In genomic region chr13:51850565-51850964, GRCm38 (mm10) we compare ENCODE assay signal across 26 mouse cellular contexts. TPM values are rescaled to one million over a fixed set of nuclear protein-coding genes. Genes with fewer than 3 reads are reported as not detected.
DNase-seq lines count a peak whose midpoint lies in the region; ATAC-seq and TF ChIP-seq lines count a peak whose summit lies in the region.
"Had no signal": no experiment of that assay in that cellular context is flagged by ENCODE, and none has a peak within 500 bp of the region (broad histone marks: within the 10 kb centered on the region; RNA-seq: fewer than 3 reads in every experiment).

No protein-coding gene starts in this region.

- no peaks in the 10 kb centered on the region for H3K36me3 ChIP-seq in liver, embryonic 11.5 days (ENCODE audit: control insufficient read depth, insufficient read depth, low read length)
- H3K36me3 ChIP-seq in hindbrain, embryonic 11.5 days (ENCODE audit: control insufficient read depth, insufficient read depth, low read length), result no peaks in the 10 kb centered on the region
- H3K36me3 ChIP-seq: embryonic facial prominence, embryonic 13.5 days; embryonic facial prominence, embryonic 15.5 days; forebrain, embryonic 15.5 days had no signal

- H3K27me3 ChIP-seq in liver, embryonic 11.5 days (replicated peaks; ENCODE audit: control insufficient read depth, insufficient read depth, low read length), result no peaks in the 10 kb centered on the region
- H3K27me3 ChIP-seq in hindbrain, embryonic 11.5 days (ENCODE audit: control insufficient read depth, insufficient read depth, low read length), result peaks cover 34% of the 10 kb centered on the region
- H3K27me3 ChIP-seq: embryonic facial prominence, embryonic 15.5 days; Patski had no signal

- H3K9ac ChIP-seq in liver, embryonic 11.5 days (ENCODE audit: low read depth, low read length), result no peak overlapping the region
- no peak overlapping the region for H3K9ac ChIP-seq in hindbrain, embryonic 11.5 days (ENCODE audit: low read depth, low read length)
- H3K9ac ChIP-seq: embryonic facial prominence, embryonic 13.5 days; embryonic facial prominence, embryonic 15.5 days; forebrain, embryonic 13.5 days; forebrain, embryonic 15.5 days; forebrain, postnatal 0 days had no signal

- no peak overlapping the region for H3K27ac ChIP-seq in liver, embryonic 11.5 days (ENCODE audit: low read depth, low read length)
- peak overlapping the region; percentile 47 for H3K27ac ChIP-seq in embryonic fibroblast, embryonic 13.5 days (ENCODE audit: insufficient read depth, low read length)
- H3K27ac ChIP-seq in hindbrain, embryonic 11.5 days (ENCODE audit: low read depth, low read length), result no peak overlapping the region
- H3K27ac ChIP-seq: embryonic facial prominence, embryonic 13.5 days; embryonic facial prominence, embryonic 15.5 days; forebrain, embryonic 13.5 days; forebrain, embryonic 15.5 days had no signal

- DNase-seq in liver, embryonic 11.5 days (ENCODE audit: low spot score), result no peak
- no peak for DNase-seq in liver
- peak; percentile 40 for DNase-seq in testis, postnatal 14 days (ENCODE audit: low spot score)
- DNase-seq in testis, postnatal 10 days (ENCODE audit: low spot score), result no peak
- DNase-seq in hindbrain, embryonic 11.5 days (ENCODE audit: low spot score), result no peak
- DNase-seq in layer of hippocampus, postnatal 36 days, result no peak
- DNase-seq: adrenal gland, adult 8-10 months; adrenal gland, postnatal 25 days; B cell, adult 2 months; cerebellum, adult 11 months; cerebellum, adult 18-20 months; cerebellum, adult 8-10 months; cerebellum, adult 9-11 months; cerebellum, postnatal 14 days; cerebellum, postnatal 36 days; embryo, embryonic 11 days; forebrain, postnatal 0 days had no signal

- no peak for TF ChIP-seq CTCF in embryonic fibroblast, embryonic 13.5 days (IDR thresholded peaks at IDR 0.05; ENCODE audit: borderline replicate concordance, insufficient read depth, low read length)

- TF ChIP-seq POLR2A in embryonic fibroblast, embryonic 13.5 days (IDR thresholded peaks at IDR 0.05; ENCODE audit: low read depth, low read length), result no peak

- ATAC-seq in liver, embryonic 11.5 days (replicated peaks; ENCODE audit: low FRiP score), result no peak
- no peak for ATAC-seq in hindbrain, embryonic 11.5 days (ENCODE audit: low FRiP score)
- ATAC-seq: activated CD4-positive, CD25-positive, alpha-beta regulatory T cell, adult 4 months; CD4-positive, CD25-positive, alpha-beta regulatory T cell, adult 4 months; forebrain, embryonic 13.5 days; forebrain, embryonic 15.5 days; forebrain, postnatal 0 days; Patski had no signal

- no peaks in the 10 kb centered on the region for H3K9me3 ChIP-seq in liver, embryonic 11.5 days (ENCODE audit: control insufficient read depth, low read length)
- no peaks in the 10 kb centered on the region for H3K9me3 ChIP-seq in hindbrain, embryonic 11.5 days (ENCODE audit: control insufficient read depth, low read length)
- H3K9me3 ChIP-seq: embryonic facial prominence, embryonic 13.5 days; embryonic facial prominence, embryonic 15.5 days; forebrain, embryonic 13.5 days; forebrain, embryonic 15.5 days; G1E had no signal

- H3K4me1 ChIP-seq in liver, embryonic 11.5 days (replicated peaks; ENCODE audit: control insufficient read depth, insufficient read depth, low read length), result peaks cover 44% of the 10 kb centered on the region
- peaks cover 19% of the 10 kb centered on the region for H3K4me1 ChIP-seq in embryonic fibroblast, embryonic 13.5 days (ENCODE audit: control insufficient read depth, insufficient read depth, low read length)
- peaks cover 13% of the 10 kb centered on the region for H3K4me1 ChIP-seq in hindbrain, embryonic 11.5 days (replicated peaks; ENCODE audit: control insufficient read depth, insufficient read depth, low read length)

- 64% methylated on average over 1 of the region's 1 CpGs for WGBS in liver, embryonic 11.5 days
- 71% methylated on average over 1 of the region's 1 CpGs for WGBS in hindbrain, embryonic 11.5 days

- H3K4me3 ChIP-seq in liver, embryonic 11.5 days (ENCODE audit: low read depth, low read length), result no peak overlapping the region
- H3K4me3 ChIP-seq in embryonic fibroblast, embryonic 13.5 days (ENCODE audit: insufficient read depth, low read length), result no peak overlapping the region
- no peak overlapping the region for H3K4me3 ChIP-seq in hindbrain, embryonic 11.5 days (ENCODE audit: low read depth, low read length)
- H3K4me3 ChIP-seq: embryonic facial prominence, embryonic 13.5 days; embryonic facial prominence, embryonic 15.5 days; forebrain, embryonic 13.5 days; forebrain, embryonic 15.5 days had no signal

- peak overlapping the region; percentile 83; the same call in 1 of the 2 replicates for H3K4me2 ChIP-seq in liver, embryonic 11.5 days
- H3K4me2 ChIP-seq in hindbrain, embryonic 11.5 days (replicated peaks; ENCODE audit: low read depth, low read length), result no peak overlapping the region
- H3K4me2 ChIP-seq: embryonic facial prominence, embryonic 15.5 days had no signal

RNA-seq across cellular contexts. Expression of gene Gadd45g, which starts 4.1 kb away (rescaled TPM):
- 29.4 and 30.4 TPM in 2 replicates for polyA plus RNA-seq in liver, embryonic 11.5 days (2014; fragmentation: Nextera tagmentation; extraction: Ambion mirVana)
- polyA plus RNA-seq in embryonic fibroblast, embryonic 13.5 days (2011; ENCODE audit: insufficient read length, low read depth, missing spikeins), result 66.9 and 101 TPM in 2 replicates
- polyA plus RNA-seq in hindbrain, embryonic 11.5 days (2014; fragmentation: Nextera tagmentation; extraction: Ambion mirVana), result 174 and 179 TPM in 2 replicates
- total RNA-seq in layer of hippocampus, postnatal 36 days (2021), result 10 to 100 TPM; 19.9 to 22.3 TPM

RNA-seq across cellular contexts. Expression of gene Sema4d, which starts 57.0 kb away (rescaled TPM):
- polyA plus RNA-seq in liver, embryonic 11.5 days (2014; fragmentation: Nextera tagmentation; extraction: Ambion mirVana), result 18.6 and 21.7 TPM in 2 replicates
- polyA plus RNA-seq in embryonic fibroblast, embryonic 13.5 days (2011; ENCODE audit: insufficient read length, low read depth, missing spikeins), result 0.77 and 3.1 TPM in 2 replicates
- polyA plus RNA-seq in hindbrain, embryonic 11.5 days (2014; fragmentation: Nextera tagmentation; extraction: Ambion mirVana), result 3.9 and 5.2 TPM in 2 replicates
- 100 to 1,000 TPM in 1 of 2 experiments, 10 to 100 TPM in 1; 96.5 to 108 TPM for total RNA-seq in layer of hippocampus, postnatal 36 days (2021)
